Mouse (Mus musculus) spleen, adult 2 months (tissue): Measurements from ENCODE around the gene Smagp. TPM values are rescaled to one million over a fixed set of nuclear protein-coding genes. Genes with fewer than 3 reads are reported as not detected.
A peak's percentile ranks its signal among the peaks of the same experiment; 100 is the strongest.

ENCODE experiments used
- DNase-seq, 2 experiments: peaks; one replicate each; pipeline versions ENCODE4 v3.0.0 to v3.0.0-alpha.2; 2012 to 2021; ENCODE audit warnings: low spot score in 2 of 2, low read depth in 1 of 2
- H3K27ac ChIP-seq: fragments of 200-500 bp; 2 replicates; pipeline ENCODE4 v1.5.1; 2012; ENCODE audit warnings: low read length, inconsistent platforms; ENCODE audit not compliant: insufficient read depth
- H3K27me3 ChIP-seq: fragments of 200-500 bp; 2 replicates; pipeline ENCODE4 v1.6.1; 2012; ENCODE audit warnings: mild to moderate bottlenecking, moderate library complexity, low read length, inconsistent platforms; ENCODE audit not compliant: control insufficient read depth, insufficient read depth
- H3K36me3 ChIP-seq: fragments of 200-500 bp; 2 replicates; pipeline ENCODE4 v1.6.1; 2012; ENCODE audit warnings: mild to moderate bottlenecking, low read length, inconsistent platforms; ENCODE audit not compliant: control insufficient read depth, insufficient read depth
- H3K4me1 ChIP-seq: fragments of 200-500 bp; 2 replicates; pipeline ENCODE4 v1.6.1; 2011; ENCODE audit warnings: inconsistent platforms; ENCODE audit not compliant: control insufficient read depth, insufficient read depth, insufficient read length
- H3K4me3 ChIP-seq: fragments of 200-500 bp; 2 replicates; pipeline ENCODE4 v1.5.1; 2011; ENCODE audit warnings: mild to moderate bottlenecking, inconsistent platforms; ENCODE audit not compliant: insufficient read depth, insufficient read length; ENCODE audit errors: extremely low read depth
- CTCF ChIP-seq: fragments of 200-500 bp; IDR thresholded peaks from 2 replicates; pipeline ENCODE4 v1.5.1; 2011; ENCODE audit warnings: mild to moderate bottlenecking, inconsistent platforms; ENCODE audit not compliant: insufficient read depth, insufficient read length, insufficient replicate concordance; ENCODE audit errors: extremely low read depth
- POLR2A ChIP-seq: fragments of 200-500 bp; IDR thresholded peaks from 2 replicates; pipeline ENCODE4 v1.6.1; 2011; ENCODE audit warnings: low read depth, low read length, inconsistent platforms
- WGBS: fragments of 180-500 bp; shearing (Covaris S2); methylation state at CpG from one replicate; pipeline ENCODE4 v1.1.7; 2018; 5-methylcytosine and 5-hydroxymethylcytosine counted together
- polyA plus RNA-seq: library from polyadenylated mRNA; depleted of rRNA; stranded (reverse); fragments of >200 nt; gene quantifications from 2 replicates; pipeline ENCODE4 v1.2.3, GENCODE M21; 2012; rRNA removed

Smagp gene
- polyA plus RNA-seq, result 29.2 and 33.1 TPM in 2 replicates

DNA sequence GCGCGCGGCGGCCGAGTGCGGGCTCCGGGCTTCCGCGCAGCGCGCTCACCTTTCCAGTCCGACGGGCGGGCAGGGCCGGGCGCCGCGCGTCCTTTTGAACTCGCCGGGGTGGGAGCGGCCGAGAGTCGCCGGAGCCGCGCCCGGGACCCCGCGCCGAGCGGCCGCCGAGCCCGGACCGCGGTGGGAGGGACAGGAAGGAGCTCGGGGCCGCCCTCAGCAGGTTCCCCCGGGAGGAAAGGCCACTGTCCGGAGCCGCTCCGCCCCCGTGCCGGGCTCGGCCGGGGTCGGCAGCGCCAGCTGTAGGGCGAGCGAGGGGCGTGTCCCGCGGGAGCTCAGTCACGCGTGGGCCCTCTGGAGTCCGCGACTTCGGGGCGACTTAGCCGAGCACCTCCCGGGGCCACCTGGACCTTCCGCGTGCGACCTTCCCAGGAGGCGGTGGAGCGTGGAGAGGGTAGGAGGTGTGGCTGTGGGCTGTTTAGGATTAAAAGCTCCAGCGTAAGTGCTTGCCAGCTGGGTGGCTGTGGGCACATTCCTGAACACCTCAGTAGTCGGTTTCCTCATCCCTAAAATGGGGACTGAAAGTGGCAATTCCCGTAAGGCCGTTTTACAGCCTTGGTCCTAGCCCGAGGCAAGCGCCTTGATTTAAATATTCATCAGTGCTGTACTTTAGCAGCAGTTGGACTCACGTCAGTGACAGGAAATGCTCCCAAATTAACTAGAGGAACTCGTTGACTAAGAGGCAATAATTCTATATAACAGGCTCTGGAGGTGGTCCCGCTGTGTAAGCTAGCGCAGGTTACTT lies at the start of gene Smagp:
TSS of gene Smagp (minus strand) at position 241 of the 802 bp plus-strand sequence.
- peaks cover 15% of the 10 kb centered on the region for H3K4me1 ChIP-seq
- TF ChIP-seq POLR2A (no peak), CTCF (no peak)
- H3K27me3 ChIP-seq, result 0 out of 2 replicates have a peak, but pooled peaks cover 5% of the 10 kb centered on the region
- peak in 1 of 2 experiments; percentile 44 for DNase-seq
- peaks cover 10% of the 10 kb centered on the region for H3K36me3 ChIP-seq
- H3K27ac ChIP-seq, result peak within 1 kb of the TSS; percentile 64
- 1% methylated on average over 77 of the region's 77 CpGs for WGBS
- H3K4me3 ChIP-seq, result peak within 1 kb of the TSS; percentile 63

DNA sequence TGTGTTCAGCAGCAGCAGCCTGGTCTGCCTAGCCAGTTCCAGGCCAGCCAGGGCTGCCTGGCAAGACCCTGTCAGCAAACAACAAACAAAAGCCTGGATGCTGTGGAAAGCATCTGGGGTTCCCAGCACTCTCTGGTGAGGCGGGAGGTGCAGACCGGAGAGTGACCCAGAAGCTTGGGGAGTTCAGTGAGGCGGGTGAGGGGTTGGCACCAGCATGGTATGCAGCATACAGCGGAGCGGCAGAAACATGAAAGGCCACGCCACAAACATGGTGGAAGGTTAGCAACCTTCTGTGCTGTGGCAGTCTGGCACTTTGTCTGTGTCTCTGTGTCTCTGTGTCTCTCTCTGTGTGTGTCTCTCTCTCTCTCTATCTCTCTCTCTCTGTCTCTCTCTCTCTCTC lies 49.7 kb upstream of the Smagp start:
- Histone ChIP-seq H3K4me1 (peaks cover 12% of the 10 kb centered on the region; the same call in 1 of the 2 replicates), H3K4me3 (peak overlapping the region; percentile 2; the same call in 1 of the 2 replicates), H3K27ac (no peak overlapping the region; the same call in 1 of the 2 replicates), H3K27me3 (no peaks in the 10 kb centered on the region), H3K36me3 (0 out of 2 replicates have a peak, but pooled peaks cover under 1% of the 10 kb centered on the region)
- TF ChIP-seq CTCF, result no peak
- no peak for TF ChIP-seq POLR2A
- no peak for DNase-seq
- WGBS, result 81% methylated on average over 6 of the region's 6 CpGs

DNA sequence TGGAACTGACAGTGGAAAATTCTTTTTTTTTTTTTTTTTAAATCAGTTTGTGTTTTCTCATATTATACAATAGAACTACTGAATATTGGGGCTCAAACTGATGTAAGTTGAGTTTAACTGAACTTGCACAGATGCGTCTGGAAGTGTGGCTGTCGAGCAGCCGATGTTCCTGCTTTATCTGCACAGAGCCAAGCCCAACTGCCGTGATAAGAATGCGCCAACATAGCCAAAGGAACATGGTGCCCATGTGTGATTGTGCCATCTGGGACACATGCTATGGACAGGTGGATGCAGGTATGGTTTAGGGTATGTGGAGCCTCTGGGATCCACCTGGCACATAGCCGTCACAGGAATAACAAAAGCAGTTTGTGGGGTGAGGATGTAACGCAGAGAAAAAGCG lies 49.1 kb upstream of the Smagp start:
- no peak overlapping the region for H3K27ac ChIP-seq
- H3K4me3 ChIP-seq, result no peak overlapping the region
- peaks cover 12% of the 10 kb centered on the region; the same call in 1 of the 2 replicates for H3K4me1 ChIP-seq
- no peaks in the 10 kb centered on the region for H3K27me3 ChIP-seq
- TF ChIP-seq CTCF (no peak), POLR2A (no peak)
- no peaks in the 10 kb centered on the region for H3K36me3 ChIP-seq
- 91% methylated on average over 8 of the region's 8 CpGs for WGBS
- DNase-seq, result no peak

DNA sequence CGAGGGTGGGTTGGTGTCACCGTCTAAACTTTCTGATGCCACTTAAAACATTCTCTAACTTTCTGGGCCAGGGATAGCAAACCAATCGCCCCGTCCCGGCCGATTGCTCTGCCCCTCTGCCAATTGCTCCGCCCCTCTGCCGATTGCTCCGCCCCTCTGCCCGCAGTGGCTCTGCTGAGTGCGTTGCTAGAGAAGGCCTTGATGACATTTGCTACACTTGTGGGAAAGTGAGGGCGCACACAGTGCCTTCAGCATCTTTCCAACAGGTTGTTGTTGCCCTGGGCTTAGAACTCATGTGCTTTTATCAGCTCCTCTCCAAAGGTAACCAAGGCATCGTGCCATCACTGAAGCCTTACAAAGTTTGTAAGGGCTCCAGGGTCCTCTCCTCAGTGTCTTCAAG lies 48.5 kb upstream of the Smagp start:
- TF ChIP-seq POLR2A (no peak), CTCF (no peak)
- no peaks in the 10 kb centered on the region for H3K27me3 ChIP-seq
- DNase-seq, result no peak
- H3K4me3 ChIP-seq, result no peak overlapping the region
- no peaks in the 10 kb centered on the region for H3K36me3 ChIP-seq
- WGBS, result 64% methylated on average over 13 of the region's 13 CpGs
- peak overlapping the region; percentile 37; the same call in 1 of the 2 replicates for H3K27ac ChIP-seq
- H3K4me1 ChIP-seq, result peaks cover 12% of the 10 kb centered on the region; the same call in 1 of the 2 replicates

DNA sequence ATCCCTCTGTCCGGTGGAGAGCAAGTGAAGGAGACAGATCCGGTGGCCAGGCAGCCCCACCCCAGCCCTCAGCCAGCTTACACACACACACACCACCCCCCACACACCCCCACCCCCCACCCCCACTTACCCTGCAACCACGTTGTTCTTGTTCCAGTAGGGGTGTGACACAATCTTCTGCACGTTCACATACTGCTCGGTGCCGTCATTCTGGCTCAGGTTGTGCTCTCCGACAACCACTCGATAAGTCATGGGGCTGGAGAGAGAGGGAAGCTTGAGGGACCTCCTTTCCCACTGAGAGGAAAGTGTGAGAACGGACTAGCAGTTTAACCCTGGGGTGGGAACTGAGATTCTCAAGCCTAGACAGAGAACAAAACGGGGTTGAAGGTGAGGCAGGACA lies 47.7 kb upstream of the Smagp start:
- DNase-seq, result no peak
- Histone ChIP-seq H3K4me3 (no peak overlapping the region), H3K27ac (no peak overlapping the region), H3K4me1 (peaks cover 12% of the 10 kb centered on the region; the same call in 1 of the 2 replicates), H3K27me3 (no peaks in the 10 kb centered on the region), H3K36me3 (no peaks in the 10 kb centered on the region)
- TF ChIP-seq CTCF (no peak), POLR2A (no peak)
- 78% methylated on average over 10 of the region's 10 CpGs for WGBS

DNA sequence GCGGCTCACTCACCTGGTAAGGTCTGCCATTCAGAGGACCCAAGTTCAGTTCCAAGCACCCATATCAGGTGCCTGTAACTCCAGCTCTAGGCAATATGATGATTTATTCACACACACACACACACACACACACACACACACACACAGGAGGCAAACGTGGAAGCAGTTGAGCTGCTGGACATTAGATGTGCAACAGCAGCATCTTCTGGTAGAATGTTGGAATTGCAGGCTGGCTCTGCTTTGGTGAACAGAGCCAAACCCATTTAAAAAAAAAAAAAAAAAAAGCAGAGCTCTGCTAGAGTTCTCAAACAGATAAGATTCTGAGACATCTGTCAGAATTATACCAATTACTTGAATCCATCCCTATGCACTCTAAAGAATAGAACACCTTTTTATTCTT lies 46.3 kb upstream of the Smagp start:
- TF ChIP-seq POLR2A (no peak), CTCF (peak; percentile 84; the same call in 1 of the 2 replicates)
- H3K4me3 ChIP-seq, result no peak overlapping the region
- WGBS, result 50% methylated on average over 2 of the region's 2 CpGs

DNA sequence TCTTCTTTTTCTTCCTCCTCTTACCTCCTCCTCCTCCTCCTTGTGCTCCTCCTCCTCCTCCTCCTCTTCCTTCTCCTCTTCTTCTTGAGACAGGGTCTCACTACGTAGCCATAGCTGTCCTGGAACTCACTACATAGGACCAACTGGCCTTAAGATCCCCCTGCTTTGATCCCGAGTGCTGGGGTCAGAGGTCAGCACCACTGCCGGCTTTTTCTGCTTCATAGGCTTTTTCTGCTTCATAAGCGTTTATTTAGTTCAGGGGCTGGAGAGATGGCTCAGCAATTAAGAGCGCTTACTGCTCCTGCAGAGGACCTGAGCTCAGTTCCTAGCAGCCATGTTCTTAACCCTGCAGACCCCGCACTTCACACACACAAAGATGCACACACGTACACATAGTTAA lies 45.0 kb upstream of the Smagp start:
- WGBS, result 83% methylated on average over 7 of the region's 7 CpGs
- Histone ChIP-seq H3K27me3 (no peaks in the 10 kb centered on the region), H3K4me3 (no peak overlapping the region), H3K36me3 (no peaks in the 10 kb centered on the region), H3K4me1 (no peaks in the 10 kb centered on the region), H3K27ac (no peak overlapping the region)
- DNase-seq, result no peak
- TF ChIP-seq CTCF (no peak), POLR2A (no peak)

More for the DNA sequence above, 46.3 kb upstream of the Smagp start:
- H3K27ac ChIP-seq, result no peak overlapping the region
- no peaks in the 10 kb centered on the region for H3K27me3 ChIP-seq
- no peaks in the 10 kb centered on the region for H3K36me3 ChIP-seq
- DNase-seq, result peak; percentile 82 to 84
- peaks cover 12% of the 10 kb centered on the region; the same call in 1 of the 2 replicates for H3K4me1 ChIP-seq
